Mouse (Mus musculus): ENCODE results near the gene Mylk3. TPM values are rescaled to one million over a fixed set of nuclear protein-coding genes. Genes with fewer than 3 reads are reported as not detected.

Mylk3 gene
- polyA plus RNA-seq, 1 experiment from 2014 or later: 17.8 TPM

DNA sequence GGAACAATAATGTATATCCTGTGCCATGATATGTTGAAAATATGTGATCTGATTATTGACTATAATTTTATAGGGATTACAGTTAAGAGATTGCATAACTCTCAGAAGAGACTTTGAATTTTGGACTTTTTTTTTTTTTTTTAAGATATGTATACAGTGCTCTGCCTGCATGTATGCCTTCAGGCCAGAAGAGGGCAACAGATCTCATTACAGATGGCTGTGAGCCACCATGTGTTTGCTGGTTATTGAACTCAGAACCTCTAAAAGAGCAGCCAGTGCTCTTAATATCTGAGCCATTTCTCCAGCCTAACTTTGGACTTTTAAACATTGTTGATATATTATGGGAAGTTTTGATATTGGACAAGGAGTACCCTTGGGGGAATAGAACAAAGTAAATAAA, 74.4 kb downstream of the Mylk3 start:
- H3K9ac ChIP-seq (ENCODE audit: low read depth, low read length): no peak overlapping the region
- H3K4me2 ChIP-seq (ENCODE audit: low read depth, low read length): no peak overlapping the region
- H3K9me3 ChIP-seq (ENCODE audit: control insufficient read depth, low read length): no peaks in the 10 kb centered on the region
- ATAC-seq: peak; percentile 40; the same call in 1 of the 2 replicates
- H3K27ac ChIP-seq (ENCODE audit: low read length): no peak overlapping the region
- H3K27me3 ChIP-seq (replicated peaks; ENCODE audit: control insufficient read depth, insufficient read depth, low read length): no peaks in the 10 kb centered on the region
- H3K4me1 ChIP-seq (ENCODE audit: control insufficient read depth, insufficient read depth, low read length): no peaks in the 10 kb centered on the region
- H3K36me3 ChIP-seq (ENCODE audit: control insufficient read depth, insufficient read depth, low read length): peaks cover 3% of the 10 kb centered on the region; the same call in 1 of the 2 replicates
- no peak overlapping the region for H3K4me3 ChIP-seq (ENCODE audit: low read length)

DNA sequence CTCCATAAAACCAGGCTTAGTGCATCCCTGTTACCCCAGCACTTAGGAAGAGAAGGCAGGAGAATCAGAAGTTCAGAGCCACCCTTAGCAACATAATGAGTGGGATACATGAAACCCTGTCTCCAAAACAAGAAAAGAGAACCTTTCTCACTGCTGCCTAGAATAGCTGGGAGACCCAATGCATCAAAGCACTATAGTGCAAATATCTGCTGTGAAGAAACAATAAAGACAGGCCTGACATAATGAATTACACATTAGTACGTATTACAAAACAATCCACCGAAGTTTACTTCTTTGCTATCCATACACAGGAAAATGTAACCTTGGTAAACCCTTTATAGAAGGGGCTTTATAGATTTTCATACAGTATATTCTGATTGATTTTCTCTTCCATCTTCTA, 77.6 kb downstream of the Mylk3 start:
- Histone ChIP-seq H3K36me3 (ENCODE audit: control insufficient read depth, insufficient read depth, low read length) (peaks cover 11% of the 10 kb centered on the region; the same call in 1 of the 2 replicates), H3K4me1 (ENCODE audit: control insufficient read depth, insufficient read depth, low read length) (no peaks in the 10 kb centered on the region)
- WGBS: 95% methylated on average over 2 of the region's 2 CpGs

DNA sequence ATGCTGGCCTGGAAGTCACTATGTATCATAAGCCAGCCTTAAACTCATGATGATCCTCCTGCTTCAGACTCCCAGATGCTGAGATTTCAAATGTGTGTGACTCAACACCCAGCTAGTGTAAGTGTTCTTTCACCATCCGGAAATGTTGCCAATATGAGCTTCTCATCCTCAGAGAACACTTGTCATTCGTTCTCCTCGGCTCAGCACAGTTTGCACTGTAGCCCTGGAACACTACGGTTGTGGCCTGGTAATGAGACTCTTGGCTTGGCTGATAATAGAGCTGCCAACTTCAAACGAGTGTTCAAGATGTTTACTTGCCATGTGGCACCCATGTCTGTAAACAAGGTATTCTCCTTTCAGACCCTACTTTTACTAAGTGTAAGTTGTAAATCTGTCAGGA, 82.6 kb downstream of the Mylk3 start:
- Histone ChIP-seq H3K27me3 (replicated peaks; ENCODE audit: control insufficient read depth, insufficient read depth, low read length) (no peaks in the 10 kb centered on the region), H3K4me2 (ENCODE audit: low read depth, low read length) (no peak overlapping the region), H3K27ac (ENCODE audit: low read length) (no peak overlapping the region), H3K36me3 (ENCODE audit: control insufficient read depth, insufficient read depth, low read length) (peaks cover 19% of the 10 kb centered on the region; the same call in 1 of the 2 replicates), H3K9ac (ENCODE audit: low read depth, low read length) (no peak overlapping the region), H3K9me3 (ENCODE audit: control insufficient read depth, low read length) (no peaks in the 10 kb centered on the region), H3K4me1 (ENCODE audit: control insufficient read depth, insufficient read depth, low read length) (peaks cover 13% of the 10 kb centered on the region), H3K4me3 (ENCODE audit: low read length) (no peak overlapping the region)
- no peak for ATAC-seq
- WGBS: 85% methylated on average over 5 of the region's 5 CpGs

More for the DNA sequence above, 77.6 kb downstream of the Mylk3 start:
- no peaks in the 10 kb centered on the region for H3K9me3 ChIP-seq (ENCODE audit: control insufficient read depth, low read length)
- no peak for ATAC-seq
- H3K27me3 ChIP-seq (replicated peaks; ENCODE audit: control insufficient read depth, insufficient read depth, low read length): no peaks in the 10 kb centered on the region
- H3K4me2 ChIP-seq (ENCODE audit: low read depth, low read length): no peak overlapping the region
- H3K4me3 ChIP-seq (ENCODE audit: low read length): no peak overlapping the region
- no peak overlapping the region for H3K27ac ChIP-seq (ENCODE audit: low read length)
- no peak overlapping the region for H3K9ac ChIP-seq (ENCODE audit: low read depth, low read length)

DNA sequence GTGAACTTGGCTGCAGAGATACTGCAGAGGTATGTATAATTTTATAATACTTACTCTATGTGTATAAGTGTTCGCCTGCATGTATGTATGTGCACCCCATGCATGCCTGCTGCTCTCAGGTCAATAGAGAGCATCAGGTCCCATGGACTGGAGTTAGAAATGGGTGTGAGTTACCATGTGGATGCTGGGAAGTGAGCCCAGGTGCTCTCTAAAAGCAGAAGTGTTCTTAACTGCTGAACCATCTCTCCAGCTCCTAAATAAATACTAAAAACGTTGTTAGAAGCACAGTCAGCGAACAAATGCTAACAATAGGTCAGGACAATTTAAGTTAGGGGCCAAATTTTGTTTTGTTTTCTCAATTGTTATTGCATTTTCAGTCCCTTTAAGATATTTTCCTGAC, 83.2 kb downstream of the Mylk3 start:
- Histone ChIP-seq H3K36me3 (ENCODE audit: control insufficient read depth, insufficient read depth, low read length) (peaks cover 19% of the 10 kb centered on the region; the same call in 1 of the 2 replicates), H3K4me2 (ENCODE audit: low read depth, low read length) (no peak overlapping the region), H3K4me1 (ENCODE audit: control insufficient read depth, insufficient read depth, low read length) (peaks cover 13% of the 10 kb centered on the region), H3K27ac (ENCODE audit: low read length) (no peak overlapping the region), H3K27me3 (replicated peaks; ENCODE audit: control insufficient read depth, insufficient read depth, low read length) (no peaks in the 10 kb centered on the region), H3K4me3 (ENCODE audit: low read length) (no peak overlapping the region), H3K9ac (ENCODE audit: low read depth, low read length) (no peak overlapping the region), H3K9me3 (ENCODE audit: control insufficient read depth, low read length) (no peaks in the 10 kb centered on the region)
- no peak for ATAC-seq
- 78% methylated on average over 3 of the region's 3 CpGs for WGBS

DNA sequence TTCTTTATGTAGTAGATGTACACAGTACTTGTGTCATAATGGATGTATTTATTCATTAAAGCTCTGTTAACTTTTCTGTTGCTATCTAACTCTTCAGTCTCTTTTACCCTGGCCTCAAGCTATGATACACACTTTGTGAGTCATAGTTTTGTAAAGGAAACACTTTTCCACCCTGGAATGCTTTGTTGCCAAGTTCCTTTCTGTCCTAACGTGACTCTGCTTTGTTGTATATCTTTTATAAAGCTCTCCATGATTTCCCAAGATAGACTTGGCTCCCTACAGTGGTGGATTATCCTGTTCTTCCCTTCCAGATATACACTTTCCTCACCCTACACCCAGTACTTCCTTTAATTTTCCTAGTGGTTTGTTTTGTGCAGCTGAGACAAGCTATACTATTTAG, 84.2 kb downstream of the Mylk3 start:
- WGBS: 33% methylated on average over 1 of the region's 1 CpGs
- Histone ChIP-seq H3K4me3 (ENCODE audit: low read length) (no peak overlapping the region), H3K27me3 (replicated peaks; ENCODE audit: control insufficient read depth, insufficient read depth, low read length) (no peaks in the 10 kb centered on the region), H3K9ac (ENCODE audit: low read depth, low read length) (no peak overlapping the region), H3K4me1 (ENCODE audit: control insufficient read depth, insufficient read depth, low read length) (peaks cover 19% of the 10 kb centered on the region), H3K4me2 (ENCODE audit: low read depth, low read length) (no peak overlapping the region), H3K36me3 (ENCODE audit: control insufficient read depth, insufficient read depth, low read length) (peaks cover 16% of the 10 kb centered on the region; the same call in 1 of the 2 replicates), H3K27ac (ENCODE audit: low read length) (no peak overlapping the region), H3K9me3 (ENCODE audit: control insufficient read depth, low read length) (no peaks in the 10 kb centered on the region)
- no peak for ATAC-seq

DNA sequence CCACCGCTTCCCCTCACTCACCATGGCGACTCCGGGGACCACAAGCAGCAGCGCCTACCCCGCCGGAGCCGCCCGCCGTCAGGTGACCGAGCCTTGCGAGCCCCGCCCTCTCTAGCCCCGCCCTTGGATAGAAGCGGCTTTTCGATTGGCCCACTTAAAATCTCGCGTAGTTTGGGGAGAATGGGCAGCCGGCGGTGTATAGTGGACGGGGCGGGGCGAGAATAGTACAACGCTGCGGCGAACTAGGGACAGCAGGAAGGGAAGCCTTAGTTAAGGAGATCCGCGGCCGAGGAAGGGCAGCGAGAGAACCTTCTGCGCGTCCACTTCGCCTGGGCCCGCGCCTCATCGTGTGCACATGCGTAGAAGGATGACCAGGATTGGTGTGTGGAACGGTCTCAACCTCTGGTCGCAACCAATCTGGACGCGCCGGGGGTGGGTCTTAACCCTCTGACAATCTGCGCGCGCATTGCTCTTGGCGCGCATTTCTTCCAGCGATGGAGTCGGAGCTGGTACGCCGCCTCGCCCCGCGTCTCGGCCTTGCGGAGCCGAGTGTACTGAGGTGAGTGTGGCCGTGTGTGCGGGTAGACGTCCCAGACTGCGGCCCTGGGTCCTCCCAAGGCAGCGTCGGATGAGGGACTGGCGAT, 86.6 kb downstream of the Mylk3 start, which contains the start of the genes Orc6 and Vps35:
TSS of gene Orc6 (plus strand) at position 199 of the 644 bp plus-strand sequence.
TSS of gene Vps35 (minus strand) at position 369 of the 644 bp plus-strand sequence.
- Histone ChIP-seq H3K4me1 (ENCODE audit: control insufficient read depth, insufficient read depth, low read length) (peaks cover 19% of the 10 kb centered on the region), H3K27ac (ENCODE audit: low read length) (peak within 1 kb of the TSS; percentile 97), H3K9me3 (ENCODE audit: control insufficient read depth, low read length) (no peaks in the 10 kb centered on the region), H3K9ac (ENCODE audit: low read depth, low read length) (peak within 1 kb of the TSS; percentile 98), H3K36me3 (ENCODE audit: control insufficient read depth, insufficient read depth, low read length) (peaks cover 10% of the 10 kb centered on the region; the same call in 1 of the 2 replicates), H3K4me2 (ENCODE audit: low read depth, low read length) (peak within 1 kb of the TSS; percentile 80), H3K4me3 (ENCODE audit: low read length) (peak within 1 kb of the TSS; percentile 96), H3K27me3 (replicated peaks; ENCODE audit: control insufficient read depth, insufficient read depth, low read length) (no peaks in the 10 kb centered on the region)
- ATAC-seq: peak; percentile 98
- under 1% methylated on average over 63 of the region's 63 CpGs for WGBS

DNA sequence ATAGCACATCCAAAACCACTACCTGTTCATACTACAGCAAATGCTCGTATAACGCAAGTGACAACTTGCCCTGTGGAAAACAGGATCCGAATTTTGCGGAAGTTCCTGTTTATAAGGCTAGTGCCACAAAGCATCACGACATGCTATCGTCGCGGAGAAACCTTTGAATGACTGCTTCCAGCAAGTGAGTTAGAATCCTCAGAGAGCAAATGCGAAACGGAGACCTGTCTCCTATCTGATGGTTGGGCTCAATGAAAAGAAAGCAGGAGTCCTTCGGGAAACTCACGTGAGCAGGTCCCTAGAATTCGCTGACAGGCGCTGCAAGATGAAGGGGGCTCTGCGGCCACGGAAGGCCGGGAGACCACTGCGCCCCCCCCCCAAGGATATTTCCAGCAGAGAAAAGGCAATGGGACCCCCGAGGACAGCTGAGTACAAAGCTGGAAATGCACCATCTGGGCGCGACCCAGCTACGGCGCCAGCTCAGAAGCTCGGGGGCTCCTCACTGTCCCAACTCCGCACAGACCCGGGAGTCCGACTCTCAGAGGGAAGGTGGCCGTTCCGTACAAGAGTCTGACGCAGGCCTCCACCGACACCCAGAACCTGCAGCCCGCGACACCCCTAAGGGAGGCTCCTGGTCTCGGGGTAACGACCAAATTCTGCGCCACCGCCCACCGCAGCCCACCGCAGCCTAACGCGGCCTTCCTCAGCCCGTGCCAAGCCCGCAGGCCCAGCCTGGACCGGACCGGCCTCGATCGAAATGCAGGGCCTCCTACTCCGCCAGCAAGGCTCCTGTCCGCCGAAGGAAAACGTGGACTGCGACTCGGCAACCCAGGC, 87.3 kb downstream of the Mylk3 start:
- peaks cover 19% of the 10 kb centered on the region for H3K4me1 ChIP-seq (ENCODE audit: control insufficient read depth, insufficient read depth, low read length)
- no peaks in the 10 kb centered on the region for H3K27me3 ChIP-seq (replicated peaks; ENCODE audit: control insufficient read depth, insufficient read depth, low read length)
- ATAC-seq: peak; percentile 53
- WGBS: under 1% methylated on average over 51 of the region's 53 CpGs
- H3K9me3 ChIP-seq (ENCODE audit: control insufficient read depth, low read length): no peaks in the 10 kb centered on the region
- peaks cover 8% of the 10 kb centered on the region; the same call in 1 of the 2 replicates for H3K36me3 ChIP-seq (ENCODE audit: control insufficient read depth, insufficient read depth, low read length)
- H3K4me3 ChIP-seq (ENCODE audit: low read length): peak overlapping the region; percentile 96
- H3K27ac ChIP-seq (ENCODE audit: low read length): peak overlapping the region; percentile 97
- peak overlapping the region; percentile 98 for H3K9ac ChIP-seq (ENCODE audit: low read depth, low read length)
- peak overlapping the region; percentile 80 for H3K4me2 ChIP-seq (ENCODE audit: low read depth, low read length)

DNA sequence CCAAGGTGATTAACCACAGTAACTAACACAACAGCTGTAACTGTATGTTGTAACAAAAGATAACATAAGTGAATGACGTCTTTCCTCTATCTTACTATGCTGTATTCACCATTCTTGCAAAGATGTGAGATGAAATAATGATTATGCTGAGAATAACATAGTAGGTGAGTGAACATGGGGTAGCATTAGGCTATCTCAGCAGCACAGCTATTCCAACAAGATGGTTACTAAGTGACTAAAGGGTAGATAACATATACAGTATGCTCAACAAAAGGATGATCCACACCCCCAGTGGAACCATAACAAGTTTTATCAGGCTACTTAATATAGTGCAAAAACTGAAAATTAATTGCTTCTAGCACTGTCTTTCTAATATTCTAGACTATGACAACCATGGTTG, 99.3 kb downstream of the Mylk3 start:
- no peaks in the 10 kb centered on the region for H3K9me3 ChIP-seq (ENCODE audit: control insufficient read depth, low read length)
- H3K27ac ChIP-seq (ENCODE audit: low read length): no peak overlapping the region
- H3K36me3 ChIP-seq (ENCODE audit: control insufficient read depth, insufficient read depth, low read length): 0 out of 2 replicates have a peak, but pooled peaks cover 13% of the 10 kb centered on the region
- no peak overlapping the region for H3K4me2 ChIP-seq (ENCODE audit: low read depth, low read length)
- H3K4me1 ChIP-seq (ENCODE audit: control insufficient read depth, insufficient read depth, low read length): no peaks in the 10 kb centered on the region
- no peak overlapping the region for H3K9ac ChIP-seq (ENCODE audit: low read depth, low read length)
- no peak overlapping the region for H3K4me3 ChIP-seq (ENCODE audit: low read length)
- 91% methylated on average over 1 of the region's 1 CpGs for WGBS
- no peak for ATAC-seq
- no peaks in the 10 kb centered on the region for H3K27me3 ChIP-seq (replicated peaks; ENCODE audit: control insufficient read depth, insufficient read depth, low read length)
